Mouse (Mus musculus) myocyte (in vitro differentiated cells): Measurements from ENCODE around the gene Scly. TPM values are rescaled to one million over a fixed set of nuclear protein-coding genes. Genes with fewer than 3 reads are reported as not detected.

Experiments used
- H3K27me3 ChIP-seq: one replicate; pipeline ENCODE4 v1.6.1; 2011; ENCODE audit not compliant: control insufficient read depth, insufficient read depth, insufficient read length
- H3K36me3 ChIP-seq: one replicate; pipeline ENCODE4 v1.6.1; 2011; ENCODE audit not compliant: control insufficient read depth, insufficient read depth
- H3K4me2 ChIP-seq: one replicate; pipeline ENCODE4 v1.6.1; 2011; ENCODE audit warnings: low read depth, control low read depth
- H3K4me3 ChIP-seq: one replicate; pipeline ENCODE4 v1.5.1; 2011; ENCODE audit warnings: mild to moderate bottlenecking, control low read depth, moderate library complexity
- H3K79me2 ChIP-seq: one replicate; pipeline ENCODE4 v1.6.1; 2011; ENCODE audit not compliant: control insufficient read depth, insufficient read depth
- H3ac ChIP-seq: one replicate; pipeline ENCODE4 v1.6.1; 2011; ENCODE audit not compliant: control insufficient read depth, insufficient read length
- CEBPB ChIP-seq: IDR thresholded peaks from 2 replicates; pipeline ENCODE4 v1.6.1; 2011; ENCODE audit warnings: mild to moderate bottlenecking, moderate library complexity; ENCODE audit not compliant: poor library complexity, insufficient read depth, severe bottlenecking
- E2F4 ChIP-seq: IDR thresholded peaks from one replicate; pipeline ENCODE4 v1.6.1; 2011; ENCODE audit warnings: mild to moderate bottlenecking, control low read depth, moderate library complexity; ENCODE audit not compliant: insufficient read depth
- MAX ChIP-seq: IDR thresholded peaks from one replicate; pipeline ENCODE4 v1.6.1; 2011; ENCODE audit warnings: low read depth, mild to moderate bottlenecking, control low read depth
- MYOD1 ChIP-seq, 3 experiments: IDR thresholded peaks; one replicate each; pipeline ENCODE4 v1.6.1; 2011; ENCODE audit warnings: control low read depth in 2 of 3, low read depth in 2 of 3, mild to moderate bottlenecking in 2 of 3, moderate library complexity in 1 of 3; ENCODE audit not compliant: insufficient read length in 2 of 3, control insufficient read depth in 1 of 3
- MYOG ChIP-seq, 3 experiments: IDR thresholded peaks; one replicate each; pipeline ENCODE4 v1.6.1; 2011; ENCODE audit warnings: control low read depth in 2 of 3, low read depth in 2 of 3, mild to moderate bottlenecking in 2 of 3; ENCODE audit not compliant: insufficient read length in 2 of 3, control insufficient read depth in 1 of 3, insufficient read depth in 1 of 3
- POLR2A ChIP-seq: IDR thresholded peaks from one replicate; pipeline ENCODE4 v1.6.1; 2011; ENCODE audit warnings: low read depth, mild to moderate bottlenecking, control low read depth, moderate library complexity; ENCODE audit not compliant: insufficient read length
- POLR2AphosphoS2 ChIP-seq: IDR thresholded peaks from one replicate; pipeline ENCODE4 v1.6.1; 2011; ENCODE audit warnings: low read depth, control low read depth; ENCODE audit not compliant: insufficient read length
- REST ChIP-seq: IDR thresholded peaks from one replicate; pipeline ENCODE4 v1.6.1; 2011; ENCODE audit warnings: mild to moderate bottlenecking, control low read depth, moderate library complexity; ENCODE audit not compliant: insufficient read depth, insufficient read length
- SRF ChIP-seq: IDR thresholded peaks from one replicate; pipeline ENCODE4 v1.6.1; 2011; ENCODE audit warnings: low read depth; ENCODE audit not compliant: control insufficient read depth, insufficient read length
- TCF12 ChIP-seq: IDR thresholded peaks from one replicate; pipeline ENCODE4 v1.6.1; 2011; ENCODE audit warnings: mild to moderate bottlenecking, control low read depth; ENCODE audit not compliant: poor library complexity, insufficient read depth, severe bottlenecking
- TCF3 ChIP-seq: IDR thresholded peaks from one replicate; pipeline ENCODE4 v1.6.1; 2011; ENCODE audit warnings: low read depth, control low read depth; ENCODE audit not compliant: insufficient read length
- USF1 ChIP-seq: IDR thresholded peaks from one replicate; pipeline ENCODE4 v1.6.1; 2011; ENCODE audit warnings: low read depth, mild to moderate bottlenecking, control low read depth, moderate library complexity
- polyA plus RNA-seq: library from polyadenylated mRNA; unstranded; fragments of >200 nt; fragmentation: generic; extraction: Trizol; gene quantifications from one replicate; pipeline ENCODE4 v1.2.1, GENCODE M21; 2012; ENCODE audit warnings: missing spikeins

The Scly gene
- polyA plus RNA-seq, 1 experiment: 21.9 TPM

DNA sequence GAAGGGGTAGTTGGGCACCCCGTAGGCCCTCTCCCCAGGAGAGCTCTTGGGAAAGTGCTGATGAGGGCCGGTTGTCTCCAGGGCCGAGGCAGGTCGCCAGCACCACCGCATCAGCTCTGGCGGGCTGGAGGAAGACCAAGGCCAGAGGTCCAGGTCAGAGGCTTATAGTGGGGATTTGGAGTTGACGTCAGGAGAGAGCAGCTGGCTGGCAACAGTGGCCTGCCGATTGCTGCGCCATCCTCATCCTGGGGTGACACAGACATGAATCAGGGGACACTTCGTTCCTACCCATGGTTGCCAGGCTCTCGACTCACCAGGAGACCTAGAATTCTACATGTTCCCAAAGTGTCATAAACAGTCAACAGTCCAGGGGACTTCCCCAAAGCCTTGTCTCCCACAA, 58.0 kb downstream of the Scly start:
- Histone ChIP-seq H3K36me3 (peaks cover 31% of the 10 kb centered on the region), H3K79me2 (peaks cover 10% of the 10 kb centered on the region), H3K4me3 (no peak overlapping the region), H3K27me3 (no peaks in the 10 kb centered on the region), H3K4me2 (peak overlapping the region; percentile 59), H3ac (no peak overlapping the region)
- TF ChIP-seq POLR2A (no peak), TCF3 (no peak), MYOG (IDR thresholded peaks at IDR 0.05; ENCODE audit: control insufficient read depth in 1 of 3, insufficient read depth in 1 of 3, insufficient read length in 2 of 3, low read depth in 2 of 3) (peak in 2 of 3 experiments; percentile 18 to 55), REST (no peak), MAX (no peak), MYOD1 (IDR thresholded peaks at IDR 0.05; ENCODE audit: control insufficient read depth in 1 of 3, insufficient read length in 2 of 3, low read depth in 2 of 3) (peak in 2 of 3 experiments; percentile 29 to 71), TCF12 (no peak), CEBPB (no peak), SRF (no peak), POLR2AphosphoS2 (peak; percentile 12), USF1 (no peak), E2F4 (no peak)

DNA sequence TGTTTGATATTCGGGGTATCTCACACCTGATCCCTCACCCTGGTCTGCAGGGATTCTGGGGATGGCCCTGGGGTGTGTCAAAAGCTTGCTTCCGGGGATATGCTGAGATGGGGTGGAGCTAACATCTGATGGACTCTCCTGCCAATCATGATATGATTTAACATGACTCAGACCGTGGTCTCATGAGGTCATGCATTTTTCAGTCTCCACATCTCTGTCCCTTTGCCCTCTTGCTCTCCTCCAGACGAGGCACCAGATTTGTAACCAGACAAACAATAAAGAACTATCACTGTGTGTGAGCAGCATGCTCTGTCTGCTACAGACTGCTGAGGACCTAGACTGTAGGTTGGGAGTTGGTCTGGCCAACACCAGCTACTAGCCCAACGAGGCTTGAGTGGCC, 64.0 kb downstream of the Scly start:
- no peak overlapping the region for H3ac ChIP-seq
- peaks cover 29% of the 10 kb centered on the region for H3K36me3 ChIP-seq
- H3K79me2 ChIP-seq: no peaks in the 10 kb centered on the region
- no peak overlapping the region for H3K4me3 ChIP-seq
- TF ChIP-seq TCF12 (no peak), TCF3 (no peak), MAX (no peak), MYOG (IDR thresholded peaks at IDR 0.05; ENCODE audit: control insufficient read depth in 1 of 3, insufficient read depth in 1 of 3, insufficient read length in 2 of 3, low read depth in 2 of 3) (no peak), SRF (no peak), CEBPB (no peak), USF1 (no peak), POLR2A (no peak)
- H3K4me2 ChIP-seq: no peak overlapping the region
- H3K27me3 ChIP-seq: no peaks in the 10 kb centered on the region

DNA sequence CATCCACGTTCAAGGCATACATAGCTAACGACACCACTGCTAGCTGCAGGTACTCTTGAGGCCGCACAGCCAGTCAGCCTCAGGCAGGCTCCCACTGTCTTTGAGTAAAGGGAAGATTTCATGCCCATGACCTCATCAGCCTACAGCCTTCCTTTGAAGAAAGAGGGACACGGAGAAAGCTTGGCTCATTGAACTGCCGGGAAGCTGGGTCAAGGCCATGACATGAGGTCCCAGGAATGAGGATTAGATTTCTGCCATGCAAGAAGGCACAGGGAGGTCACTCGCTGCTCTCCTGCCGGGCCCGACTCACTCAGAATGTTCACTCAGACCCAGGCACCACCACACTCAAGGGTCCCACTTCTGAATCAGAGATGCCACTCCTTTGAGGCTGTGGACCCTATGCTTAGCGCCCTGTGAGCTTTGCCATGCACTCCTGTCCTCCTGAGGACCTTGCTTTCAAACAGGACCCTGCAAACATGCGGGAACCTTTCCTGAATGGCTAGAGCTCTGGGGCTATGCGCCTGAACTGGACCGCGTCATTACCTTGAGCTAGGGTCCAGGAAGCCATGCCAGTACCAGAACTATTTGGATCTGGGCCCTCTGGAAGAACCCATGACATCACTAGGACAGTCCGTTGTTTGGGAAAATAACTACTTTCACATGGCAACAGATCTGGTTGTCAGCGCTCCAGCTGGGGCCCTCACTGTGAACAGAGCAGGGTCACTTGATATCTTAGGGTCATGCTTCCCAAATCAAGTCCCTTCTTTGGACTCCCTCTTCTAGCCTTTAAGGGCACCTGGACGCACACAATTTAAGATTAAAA, 66.9 kb downstream of the Scly start:
- TF ChIP-seq POLR2AphosphoS2: peak; percentile 27
- TF ChIP-seq TCF3: no peak
- TF ChIP-seq MYOD1 (IDR thresholded peaks at IDR 0.05; ENCODE audit: control insufficient read depth in 1 of 3, insufficient read length in 2 of 3, low read depth in 2 of 3): no peak
- no peak for TF ChIP-seq SRF
- Histone ChIP-seq H3ac (no peak overlapping the region), H3K36me3 (peaks cover 14% of the 10 kb centered on the region), H3K4me2 (no peak overlapping the region), H3K4me3 (no peak overlapping the region), H3K27me3 (no peaks in the 10 kb centered on the region), H3K79me2 (no peaks in the 10 kb centered on the region)

DNA sequence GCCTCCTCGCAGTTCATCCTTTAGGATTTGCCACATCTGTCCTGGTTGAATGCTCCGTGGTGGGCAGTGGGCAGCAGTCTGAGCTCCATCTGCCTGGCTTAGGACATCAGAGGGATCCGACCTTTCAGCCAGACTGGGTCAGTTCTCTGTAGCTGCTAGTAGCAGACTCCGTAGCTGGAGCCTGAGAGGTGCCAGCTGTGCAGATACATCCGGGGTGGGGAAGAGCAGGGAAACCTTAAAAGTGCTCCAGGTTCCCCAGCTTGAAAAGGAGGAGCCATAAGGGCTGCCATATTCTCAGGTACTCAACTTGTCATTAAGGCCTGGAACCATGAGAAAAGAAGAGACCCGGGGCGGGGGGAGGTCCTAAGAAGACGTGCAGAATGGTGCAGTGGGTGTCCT, 67.7 kb downstream of the Scly start:
- peak overlapping the region; percentile 28 for H3K4me3 ChIP-seq
- peaks cover 13% of the 10 kb centered on the region for H3K36me3 ChIP-seq
- no peak for TF ChIP-seq CEBPB
- no peak for TF ChIP-seq SRF
- no peak for TF ChIP-seq MAX
- no peak for TF ChIP-seq POLR2A
- TF ChIP-seq TCF12: no peak
- TF ChIP-seq MYOG (IDR thresholded peaks at IDR 0.05; ENCODE audit: control insufficient read depth in 1 of 3, insufficient read depth in 1 of 3, insufficient read length in 2 of 3, low read depth in 2 of 3): no peak
- TF ChIP-seq POLR2AphosphoS2: peak; percentile 34
- TF ChIP-seq TCF3: no peak
- no peak for TF ChIP-seq E2F4
- TF ChIP-seq REST: no peak
- TF ChIP-seq USF1: no peak
- peak in 1 of 3 experiments; percentile 1 for TF ChIP-seq MYOD1 (IDR thresholded peaks at IDR 0.05; ENCODE audit: control insufficient read depth in 1 of 3, insufficient read length in 2 of 3, low read depth in 2 of 3)
- H3K79me2 ChIP-seq: no peaks in the 10 kb centered on the region
- peak overlapping the region; percentile 24 for H3ac ChIP-seq
- H3K4me2 ChIP-seq: peak overlapping the region; percentile 30
- H3K27me3 ChIP-seq: no peaks in the 10 kb centered on the region

DNA sequence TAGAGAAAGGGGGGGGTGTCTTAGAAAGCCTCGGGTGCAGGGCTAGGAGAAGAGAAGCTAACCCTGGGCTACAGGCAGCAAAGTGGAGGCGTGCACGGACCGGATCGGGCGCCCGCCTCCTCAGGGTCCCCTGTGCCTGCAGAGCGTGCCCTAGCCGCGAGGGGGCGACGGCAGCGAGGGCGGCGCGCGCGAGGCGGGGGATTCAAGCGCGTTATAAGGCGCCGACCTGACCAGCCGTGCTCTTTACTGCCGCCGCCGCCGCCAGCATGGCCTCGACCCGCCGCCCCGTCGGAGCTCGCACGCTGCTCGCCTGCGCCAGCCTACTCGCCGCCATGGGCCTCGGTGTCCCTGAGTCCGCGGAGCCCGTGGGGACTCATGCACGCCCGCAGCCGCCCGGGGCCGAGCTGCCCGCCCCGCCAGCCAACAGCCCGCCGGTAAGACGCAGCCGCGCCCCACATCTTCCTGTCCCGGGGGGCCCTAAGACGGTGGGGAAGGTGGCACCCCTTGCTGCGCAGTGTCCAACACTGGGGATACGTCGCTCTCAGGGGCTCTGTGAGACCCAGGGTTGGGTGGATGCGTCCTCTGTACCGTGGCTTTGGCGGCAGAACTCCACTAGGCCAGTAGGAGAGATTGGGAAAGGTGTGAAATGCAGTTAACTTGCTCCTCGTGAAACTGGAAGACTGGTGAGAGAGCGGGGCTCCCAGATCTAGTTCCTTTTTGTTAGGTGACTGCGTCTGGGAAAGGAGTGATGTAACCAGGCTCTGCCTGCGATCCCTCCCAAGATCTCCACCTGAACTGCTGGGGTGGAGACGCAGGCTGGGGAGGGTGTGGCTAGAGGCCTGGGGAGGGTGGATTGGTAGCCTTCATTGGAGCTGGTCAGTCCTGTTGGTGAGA, 68.3 kb downstream of the Scly start, which contains the start of gene Erfe:
Gene Erfe (plus strand): TSS at position 216 of the 894 bp plus-strand sequence.
- H3K36me3 ChIP-seq: peaks cover 9% of the 10 kb centered on the region
- H3ac ChIP-seq: peak within 1 kb of the TSS; percentile 24
- peak within 1 kb of the TSS; percentile 69 for H3K4me2 ChIP-seq
- no peaks in the 10 kb centered on the region for H3K27me3 ChIP-seq
- H3K4me3 ChIP-seq: peak within 1 kb of the TSS; percentile 28
- no peaks in the 10 kb centered on the region for H3K79me2 ChIP-seq
- TF ChIP-seq E2F4 (peak; percentile 88), POLR2A (peak; percentile 63), USF1 (no peak), SRF (no peak), MYOG (IDR thresholded peaks at IDR 0.05; ENCODE audit: control insufficient read depth in 1 of 3, insufficient read depth in 1 of 3, insufficient read length in 2 of 3, low read depth in 2 of 3) (no peak), POLR2AphosphoS2 (peak; percentile 80), MAX (no peak), MYOD1 (IDR thresholded peaks at IDR 0.05; ENCODE audit: control insufficient read depth in 1 of 3, insufficient read length in 2 of 3, low read depth in 2 of 3) (peak in 1 of 3 experiments; percentile 24)
